8 mouse cellular contexts compared by ENCODE assay signal in genomic region chr7:144940003-144940571, GRCm38 (mm10). TPM values are rescaled to one million over a fixed set of nuclear protein-coding genes. Genes with fewer than 3 reads are reported as not detected.
A peak's percentile ranks its signal among the peaks of the same experiment; 100 is the strongest.
DNase-seq lines count a peak whose midpoint lies in the region; ATAC-seq and TF ChIP-seq lines count a peak whose summit lies in the region.

No protein-coding gene starts in this region.

- intact Hi-C loops in heart, adult 2 months (cut with DNase I), result no loop called here

- TF ChIP-seq EP300 in heart, adult 2 months (IDR thresholded peaks at IDR 0.05; ENCODE audit: insufficient read depth, low read depth, low read length), result no peak

- ATAC-seq in kidney, embryonic 16.5 days (ENCODE audit: low FRiP score, low TSS enrichment), result no peak
- ATAC-seq in midbrain, embryonic 13.5 days, result no peak
- no peak for ATAC-seq in megakaryocyte progenitor cell, adult 5-6 weeks (replicated peaks; ENCODE audit: poor library complexity)

- peaks cover 5% of the 10 kb centered on the region for H3K4me1 ChIP-seq in heart, adult 2 months (ENCODE audit: control insufficient read depth, insufficient read depth, low read length)
- H3K4me1 ChIP-seq in kidney, embryonic 16.5 days (ENCODE audit: insufficient read depth, low read length), result peaks cover 46% of the 10 kb centered on the region
- peaks cover 83% of the 10 kb centered on the region for H3K4me1 ChIP-seq in midbrain, embryonic 13.5 days (replicated peaks)

- WGBS in heart, adult 2 months, result 2% methylated on average over 22 of the region's 22 CpGs
- WGBS in kidney, embryonic 16.5 days, result under 1% methylated on average over 21 of the region's 22 CpGs
- WGBS in midbrain, embryonic 13.5 days, result 1% methylated on average over 21 of the region's 22 CpGs

- TF ChIP-seq POLR2A in heart, adult 2 months (IDR thresholded peaks at IDR 0.05; ENCODE audit: insufficient read depth, low read depth, low read length), result 0 out of 2 replicates have a peak, but pooled peaks have one; percentile 44

- H3K36me3 ChIP-seq in heart, adult 2 months (ENCODE audit: control insufficient read depth, insufficient read depth, low read length), result no peaks in the 10 kb centered on the region
- H3K36me3 ChIP-seq in kidney, embryonic 16.5 days (ENCODE audit: insufficient read depth, low read length), result peaks cover 23% of the 10 kb centered on the region
- H3K36me3 ChIP-seq in midbrain, embryonic 13.5 days, result peaks cover 14% of the 10 kb centered on the region

- peak overlapping the region; percentile 56 for H3K27ac ChIP-seq in heart, adult 2 months
- H3K27ac ChIP-seq in kidney, embryonic 16.5 days (ENCODE audit: low read length), result peak overlapping the region; percentile 98
- H3K27ac ChIP-seq in midbrain, embryonic 13.5 days, result peak overlapping the region; percentile 72

- peak overlapping the region; percentile 68 for H3K9ac ChIP-seq in heart, adult 2 months (ENCODE audit: low read depth, low read length)
- peak overlapping the region; percentile 76 for H3K9ac ChIP-seq in kidney, embryonic 16.5 days (replicated peaks; ENCODE audit: low read length)
- peak overlapping the region; percentile 49; the same call in 1 of the 2 replicates for H3K9ac ChIP-seq in midbrain, embryonic 13.5 days (replicated peaks)

- no peak for TF ChIP-seq CTCF in heart, adult 2 months (IDR thresholded peaks at IDR 0.05)

- peak; percentile 86 for DNase-seq in 416B (ENCODE audit: low read depth)
- peak; percentile 77 for DNase-seq in MN1 (ENCODE audit: low spot score)
- peak; percentile 46 to 66 for DNase-seq in heart, adult 2 months
- no peak for DNase-seq in T-cell, adult 2 months (ENCODE audit: low spot score)
- DNase-seq in right cerebral cortex, adult 18-20 months, result no peak

- H3K9me3 ChIP-seq in kidney, embryonic 16.5 days (ENCODE audit: low read length), result no peaks in the 10 kb centered on the region
- no peaks in the 10 kb centered on the region for H3K9me3 ChIP-seq in midbrain, embryonic 13.5 days

- peak overlapping the region; percentile 96 for H3K4me2 ChIP-seq in kidney, embryonic 16.5 days (replicated peaks; ENCODE audit: low read depth, low read length)
- H3K4me2 ChIP-seq in midbrain, embryonic 13.5 days (replicated peaks), result peak overlapping the region; percentile 76

- no peaks in the 10 kb centered on the region for H3K79me2 ChIP-seq in heart, adult 2 months (replicated peaks; ENCODE audit: control insufficient read depth, insufficient read depth, low read length)

- H3K27me3 ChIP-seq in heart, adult 2 months (ENCODE audit: control insufficient read depth, insufficient read depth, low read length), result no peaks in the 10 kb centered on the region
- H3K27me3 ChIP-seq in kidney, embryonic 16.5 days (ENCODE audit: insufficient read depth, low read length), result no peaks in the 10 kb centered on the region
- H3K27me3 ChIP-seq in midbrain, embryonic 13.5 days, result peaks cover 53% of the 10 kb centered on the region

- H3K4me3 ChIP-seq in heart, adult 2 months, result peak overlapping the region; percentile 76
- peak overlapping the region; percentile 85 for H3K4me3 ChIP-seq in kidney, embryonic 16.5 days (ENCODE audit: low read length)
- H3K4me3 ChIP-seq in midbrain, embryonic 13.5 days (replicated peaks), result peak overlapping the region; percentile 61

RNA-seq across cellular contexts. Expression of gene Ccnd1, which starts 0.4 kb away (rescaled TPM):
- total RNA-seq in heart, adult 2 months (2021), result 10 to 100 TPM; 28.3 to 43.6 TPM
- polyA plus RNA-seq in heart, adult 2 months (2012; rRNA removed), result 27.3 and 31.4 TPM in 2 replicates
- polyA plus RNA-seq in kidney, embryonic 16.5 days (2015; fragmentation: Nextera tagmentation; extraction: Ambion mirVana), result 185 and 234 TPM in 2 replicates
- polyA plus RNA-seq in midbrain, embryonic 13.5 days (2015; fragmentation: Nextera tagmentation; extraction: Ambion mirVana), result 141 and 143 TPM in 2 replicates
- total RNA-seq in megakaryocyte progenitor cell, adult 5-6 weeks (2015), result 8.6 and 10.3 TPM in 2 replicates
- 9.5 and 12.5 TPM in 2 replicates for total RNA-seq in megakaryocyte progenitor cell, adult 5-6 weeks (2017)

RNA-seq across cellular contexts. Expression of gene LTO1, which starts 25.2 kb away (rescaled TPM):
- total RNA-seq in heart, adult 2 months (2021), result 10 to 100 TPM; 12.5 to 13.1 TPM
- polyA plus RNA-seq in heart, adult 2 months (2012; rRNA removed), result 12.1 and 15.7 TPM in 2 replicates
- 31.4 and 33.7 TPM in 2 replicates for polyA plus RNA-seq in kidney, embryonic 16.5 days (2015; fragmentation: Nextera tagmentation; extraction: Ambion mirVana)
- 36.4 and 37.8 TPM in 2 replicates for polyA plus RNA-seq in midbrain, embryonic 13.5 days (2015; fragmentation: Nextera tagmentation; extraction: Ambion mirVana)
- total RNA-seq in megakaryocyte progenitor cell, adult 5-6 weeks (2015), result 10.2 and 10.3 TPM in 2 replicates
- 27.4 and 42.9 TPM in 2 replicates for total RNA-seq in megakaryocyte progenitor cell, adult 5-6 weeks (2017)

RNA-seq across cellular contexts. Expression of gene Fgf15, which starts 43.8 kb away (rescaled TPM):
- not detected for total RNA-seq in heart, adult 2 months (2021)
- not detected in 2 replicates for polyA plus RNA-seq in heart, adult 2 months (2012; rRNA removed)
- polyA plus RNA-seq in kidney, embryonic 16.5 days (2015; fragmentation: Nextera tagmentation; extraction: Ambion mirVana), result 2.9 and 3.1 TPM in 2 replicates
- polyA plus RNA-seq in midbrain, embryonic 13.5 days (2015; fragmentation: Nextera tagmentation; extraction: Ambion mirVana), result 61.2 and 66.9 TPM in 2 replicates
- total RNA-seq in megakaryocyte progenitor cell, adult 5-6 weeks (2015), result not detected in 2 replicates
- total RNA-seq in megakaryocyte progenitor cell, adult 5-6 weeks (2017), result not detected in 2 replicates

Comparison
In these comparisons a context has a peak if more than half of its experiments do, and no peak if none do; other contexts are left out.
1. DNase-seq: peak in 416B (single experiment), MN1 (single experiment) and heart, adult 2 months (2 of 2); none in T-cell, adult 2 months (single experiment) and right cerebral cortex, adult 18-20 months (single experiment).
2. RNA of gene Fgf15, which starts 43.8 kb away (polyA plus RNA-seq): 61.2 to 66.9 TPM in midbrain, embryonic 13.5 days; 2.9 to 3.1 TPM in kidney, embryonic 16.5 days and not detected in heart, adult 2 months; every median in the first group is over 10 times any median in the second.
3. Peak in every context shown above with its lines, with median percentiles within 50 percentile points of each other: H3K27ac ChIP-seq, H3K4me3 ChIP-seq and H3K9ac ChIP-seq.